Mouse (Mus musculus) fat pad, adult 2 months (tissue): ENCODE measurements around the gene Vezf1.
A peak's percentile ranks its signal among the peaks of the same experiment; 100 is the strongest.

Experiments
- DNase-seq: peaks from one replicate; pipeline ENCODE4 v3.0.0-alpha.2; 2011; ENCODE audit warnings: low read depth, low spot score; ENCODE audit errors: extremely low read depth

Gene Vezf1

DNA sequence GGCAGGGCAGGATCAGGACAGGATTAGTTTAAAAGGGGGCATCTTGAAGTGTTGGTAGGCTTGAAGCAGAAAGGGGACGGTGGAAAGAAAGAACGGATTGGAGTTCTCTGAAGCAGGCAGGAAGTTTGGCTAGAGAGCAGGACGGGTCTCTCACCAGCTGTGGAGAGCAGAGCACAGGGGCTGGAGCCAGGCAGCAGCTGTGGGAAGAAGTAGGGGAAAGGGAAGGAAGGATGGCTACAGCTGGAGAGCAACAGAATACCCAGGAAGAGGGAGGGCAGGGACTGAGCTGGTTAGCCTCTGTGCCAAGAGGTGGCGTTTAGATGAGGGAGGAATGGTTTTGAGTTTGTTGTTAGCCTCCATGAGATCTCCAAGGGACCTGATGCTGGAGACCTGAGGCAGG, 29.1 kb downstream of the Vezf1 start:
- DNase-seq = no peak

DNA sequence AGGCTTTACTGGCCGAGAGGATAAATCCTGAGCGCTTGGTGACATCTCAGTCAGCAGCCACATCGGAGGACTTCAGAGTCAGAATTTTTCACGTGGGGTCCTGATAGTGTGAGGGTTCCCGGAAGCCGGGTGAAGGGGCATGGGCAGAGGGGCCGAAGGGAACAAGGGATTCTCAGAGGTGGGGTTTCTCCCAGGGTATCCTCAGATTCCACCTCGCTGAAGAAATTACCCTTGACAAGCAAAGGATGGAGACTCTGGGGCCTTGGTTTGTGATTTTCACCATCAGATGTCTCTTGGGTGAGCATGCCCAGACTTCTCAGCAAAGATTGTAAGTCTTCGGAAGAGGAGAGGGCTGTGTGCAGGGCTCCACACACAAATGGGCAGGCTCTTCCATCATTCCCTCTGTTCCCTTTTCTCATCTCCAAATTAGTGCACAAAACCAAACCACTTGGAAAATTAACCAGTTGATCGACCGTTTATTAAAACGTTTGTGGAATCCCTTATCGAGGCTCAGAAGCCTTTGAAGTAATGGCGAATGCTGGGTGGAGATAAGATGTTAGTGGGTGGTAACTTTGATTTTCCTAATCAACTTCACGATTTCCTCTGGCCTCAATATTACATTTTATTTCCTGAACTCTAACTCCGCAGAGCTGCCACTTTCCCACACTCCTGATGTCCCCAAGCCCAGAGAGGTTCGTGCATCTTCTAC, 30.1 kb downstream of the Vezf1 start, which contains the start of gene Cuedc1:
TSS of gene Cuedc1 (plus strand) at position 38 of the 709 bp plus-strand sequence.
- no peak for DNase-seq

DNA sequence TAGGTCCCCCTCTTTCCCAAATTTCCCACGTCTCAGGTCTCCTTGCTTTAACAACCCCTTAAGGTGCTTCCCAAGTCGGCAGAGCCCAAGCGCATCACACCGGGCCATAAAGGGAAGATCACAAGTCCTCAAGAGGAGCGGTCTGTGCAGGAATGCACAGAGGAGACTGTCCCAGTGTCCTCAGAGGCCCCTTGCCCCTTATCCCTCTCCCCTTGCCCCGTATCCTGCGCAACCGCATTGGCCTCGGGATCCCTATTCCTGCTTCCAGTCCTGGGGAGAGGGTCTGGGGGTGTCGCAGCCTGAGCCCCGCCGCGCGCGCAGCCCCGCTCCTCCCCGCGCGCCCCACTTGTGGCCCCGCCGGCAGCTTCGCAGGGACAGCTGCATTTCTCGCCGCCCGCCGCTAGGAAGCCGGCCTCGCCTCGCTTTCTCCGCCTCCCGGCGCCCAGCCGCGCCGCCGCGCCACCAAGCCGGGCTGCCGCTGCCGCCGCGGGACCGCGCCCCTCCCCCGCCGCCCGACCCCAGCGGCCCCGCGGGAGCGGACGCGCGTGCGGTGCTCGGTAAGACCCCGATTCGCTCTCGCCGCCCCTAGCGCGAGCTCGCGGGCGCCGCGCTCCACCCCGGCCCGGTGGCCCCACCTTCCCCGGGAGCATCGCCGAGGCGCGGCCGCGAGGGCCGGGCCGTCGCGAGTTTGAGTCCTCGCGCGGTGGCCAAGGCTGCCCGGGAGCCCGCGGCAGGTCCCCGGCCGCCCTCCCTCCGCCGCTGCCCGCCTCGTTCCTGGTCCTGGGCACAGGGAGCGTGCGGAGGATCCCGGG, 30.9 kb downstream of the Vezf1 start:
- DNase-seq = no peak

DNA sequence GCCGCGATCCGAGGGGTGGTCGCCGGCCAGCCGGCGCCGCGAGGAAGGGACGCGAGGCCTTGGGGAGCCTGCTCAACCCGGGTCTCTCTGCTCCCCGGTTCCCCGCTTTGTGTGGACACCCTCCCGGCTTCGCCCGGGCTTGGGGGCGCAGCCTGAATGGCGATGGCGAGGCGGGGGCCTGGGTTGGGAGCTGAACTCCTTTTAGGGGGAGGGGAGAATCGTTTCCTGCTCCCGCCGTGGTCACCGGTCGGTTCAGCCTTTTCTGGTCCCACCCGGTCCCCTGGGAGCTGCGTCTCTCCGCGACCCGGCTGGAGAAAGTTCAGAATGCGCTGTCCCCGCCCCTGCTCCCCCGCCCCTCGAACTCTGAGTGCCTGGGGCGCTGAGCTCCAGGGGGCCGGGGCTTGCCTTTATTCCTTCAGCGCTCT, 31.5 kb downstream of the Vezf1 start:
- DNase-seq = no peak

DNA sequence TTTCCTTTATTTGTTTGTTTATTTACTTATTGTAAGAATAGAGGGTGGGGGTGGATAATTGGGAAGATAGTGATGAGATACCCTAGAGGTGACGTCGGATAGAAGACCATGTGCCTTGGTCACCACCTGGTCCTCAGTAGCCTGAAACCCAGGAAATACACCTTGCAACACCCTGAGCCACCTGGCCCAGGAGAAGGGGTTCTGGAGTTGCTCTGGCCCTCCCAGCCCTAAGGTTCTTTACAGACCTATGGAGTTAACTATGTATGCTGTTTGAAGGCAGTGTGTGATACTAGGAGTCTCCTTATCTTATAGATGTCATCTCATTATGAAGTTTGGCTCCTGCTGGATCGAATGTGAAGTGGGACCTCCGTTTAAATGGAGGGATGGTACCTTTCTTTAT, 32.1 kb downstream of the Vezf1 start:
- no peak for DNase-seq

DNA sequence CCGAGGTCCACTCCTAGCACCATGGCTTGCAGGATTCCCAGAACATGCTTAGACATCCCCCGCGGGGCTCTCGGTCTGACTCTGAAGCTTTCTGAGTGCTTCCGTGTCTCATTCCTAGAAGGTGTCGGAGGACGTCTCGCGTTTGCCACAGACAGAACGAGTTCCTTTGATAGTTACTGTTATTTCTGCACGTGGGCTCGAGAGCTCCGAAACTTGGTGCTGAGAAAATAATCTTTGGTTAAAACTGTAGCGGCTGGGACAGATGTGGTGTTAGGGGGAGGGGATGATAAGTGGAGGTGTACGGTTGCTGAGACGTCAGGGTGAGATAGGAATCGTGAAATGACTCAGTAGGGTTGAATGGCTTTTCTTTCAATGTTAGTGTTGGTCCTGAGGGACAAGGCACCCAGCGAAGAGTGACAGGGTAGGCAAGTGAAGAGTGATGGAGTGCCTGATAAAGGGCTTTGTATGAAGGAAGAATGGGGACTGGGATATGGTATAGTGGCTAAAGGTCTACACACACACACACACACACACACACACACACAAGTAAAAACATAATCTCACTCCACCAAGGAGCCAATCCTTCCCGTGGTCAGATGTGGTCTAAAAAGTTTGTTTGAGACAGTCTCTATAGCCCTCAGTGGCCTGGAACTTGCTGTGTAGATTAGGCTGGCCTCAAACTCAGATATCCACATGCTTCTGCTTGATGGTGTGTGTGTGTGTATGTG, 35.3 kb downstream of the Vezf1 start:
- DNase-seq = no peak

DNA sequence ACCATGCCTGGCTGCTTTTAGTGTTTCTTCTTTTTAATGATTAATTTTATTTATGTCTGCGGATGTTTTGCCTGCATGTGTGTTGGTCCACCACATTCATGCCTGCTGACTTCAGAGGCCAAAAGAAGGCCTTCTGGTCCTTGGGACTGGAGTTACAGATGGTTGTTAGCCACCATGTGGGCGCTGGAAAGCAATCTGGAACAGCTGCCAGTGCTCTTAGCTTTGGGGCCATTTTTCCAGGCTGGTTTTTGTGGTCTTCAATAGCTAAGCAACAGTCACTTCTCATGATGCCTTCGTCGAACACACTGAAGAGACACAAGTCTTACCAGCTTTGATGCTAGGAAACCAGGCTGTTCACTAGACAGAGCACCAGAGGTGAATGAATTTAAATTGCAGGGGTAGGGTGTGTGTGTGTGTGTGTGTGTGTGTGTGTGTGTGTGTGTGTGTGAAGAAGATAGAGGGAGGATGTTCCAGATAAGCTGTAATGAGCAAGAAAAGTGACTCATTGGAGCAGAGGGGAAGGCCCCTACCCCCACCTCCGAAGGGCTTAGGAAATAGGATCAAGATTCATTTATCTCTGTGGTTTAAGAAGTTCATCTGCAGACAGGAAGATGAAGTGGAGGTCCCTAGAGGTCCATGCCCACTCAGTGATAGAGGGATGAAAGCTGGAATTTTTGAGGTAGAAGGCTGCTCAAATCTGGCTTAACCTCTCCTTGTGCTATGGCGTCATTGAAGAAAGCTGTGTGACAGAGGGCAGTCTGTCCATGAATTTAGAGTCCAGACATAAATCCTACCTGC, 37.6 kb downstream of the Vezf1 start:
- no peak for DNase-seq

DNA sequence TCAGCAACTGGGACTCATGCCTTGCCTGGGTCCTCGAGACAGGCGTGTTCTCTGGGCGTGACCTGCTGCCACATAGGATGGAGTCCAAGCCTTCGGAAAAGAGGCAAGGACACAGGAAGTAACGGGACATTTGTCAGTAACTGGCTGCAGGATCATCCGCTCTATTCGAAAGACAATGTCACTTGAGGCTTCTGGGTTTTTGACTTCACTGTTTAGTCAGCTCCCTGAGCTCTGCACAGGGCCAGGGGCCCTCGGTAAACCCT, 38.1 kb downstream of the Vezf1 start:
- no peak for DNase-seq

DNA sequence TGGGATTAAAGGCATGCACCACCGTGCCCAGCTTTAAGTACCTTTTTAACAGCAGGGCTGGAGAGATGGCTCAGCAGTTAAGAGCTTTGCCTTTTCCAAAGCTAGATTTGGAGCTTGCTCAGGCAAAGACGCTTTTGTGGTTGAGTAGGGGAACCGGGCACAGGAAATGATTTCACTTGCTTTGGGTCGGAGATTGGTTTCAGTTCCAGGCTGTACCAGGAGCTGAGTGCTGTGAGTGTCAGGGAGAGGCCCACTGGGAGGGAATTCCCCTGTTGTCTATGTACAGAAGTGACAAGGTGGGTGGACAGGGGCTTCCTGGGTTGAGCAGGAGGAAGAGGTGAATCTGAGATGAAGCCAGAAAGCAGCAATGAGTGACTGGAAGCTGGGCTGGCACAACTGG, 39.3 kb downstream of the Vezf1 start:
- no peak for DNase-seq

DNA sequence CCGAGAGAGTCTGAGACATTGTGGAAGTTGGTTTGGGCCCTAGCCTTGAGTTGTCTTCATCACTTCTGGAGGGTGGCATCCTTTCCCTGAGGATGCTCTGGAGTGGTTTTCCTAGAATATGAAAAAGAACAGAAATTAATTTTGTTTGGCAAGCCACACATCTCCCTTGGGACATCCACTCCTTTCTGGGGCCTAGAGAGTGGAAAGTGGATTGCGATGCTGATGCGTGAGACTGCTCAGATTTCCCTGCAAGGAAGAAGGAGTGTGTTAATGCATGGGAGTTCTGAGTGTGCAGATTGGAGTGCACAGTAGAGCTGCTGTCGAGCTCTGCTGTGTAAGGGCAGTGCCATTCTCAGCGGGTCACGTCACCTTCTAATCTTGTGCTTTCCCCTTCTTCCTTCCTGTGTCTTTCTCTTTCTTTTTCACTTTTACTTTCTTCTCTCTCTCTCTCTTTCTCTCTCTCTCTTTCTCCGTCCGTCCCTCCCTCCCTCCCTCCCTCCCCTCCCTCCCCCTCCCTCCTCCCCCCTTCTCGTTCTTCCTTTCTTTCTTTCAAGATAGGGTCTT, 42.0 kb downstream of the Vezf1 start:
- no peak for DNase-seq

DNA sequence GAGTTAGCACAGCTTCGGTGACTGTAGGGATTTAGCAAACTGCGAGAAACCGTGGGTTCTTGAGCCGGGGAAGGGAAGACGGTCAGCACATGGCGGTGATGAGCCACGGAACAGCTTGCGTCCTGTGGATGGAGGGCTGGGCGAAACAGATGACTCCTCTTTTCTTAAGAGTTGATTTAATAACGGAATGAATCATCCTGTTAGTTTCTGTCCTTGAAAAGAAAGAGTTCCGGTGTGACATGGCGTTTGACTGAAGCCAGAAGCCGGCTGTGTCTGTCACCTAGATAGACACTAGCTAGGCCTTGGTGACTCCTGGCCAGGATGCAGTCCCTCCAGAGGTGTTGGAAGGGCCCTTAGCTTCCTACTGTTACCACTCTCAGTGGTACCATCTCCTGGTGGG, 44.0 kb downstream of the Vezf1 start:
- no peak for DNase-seq

DNA sequence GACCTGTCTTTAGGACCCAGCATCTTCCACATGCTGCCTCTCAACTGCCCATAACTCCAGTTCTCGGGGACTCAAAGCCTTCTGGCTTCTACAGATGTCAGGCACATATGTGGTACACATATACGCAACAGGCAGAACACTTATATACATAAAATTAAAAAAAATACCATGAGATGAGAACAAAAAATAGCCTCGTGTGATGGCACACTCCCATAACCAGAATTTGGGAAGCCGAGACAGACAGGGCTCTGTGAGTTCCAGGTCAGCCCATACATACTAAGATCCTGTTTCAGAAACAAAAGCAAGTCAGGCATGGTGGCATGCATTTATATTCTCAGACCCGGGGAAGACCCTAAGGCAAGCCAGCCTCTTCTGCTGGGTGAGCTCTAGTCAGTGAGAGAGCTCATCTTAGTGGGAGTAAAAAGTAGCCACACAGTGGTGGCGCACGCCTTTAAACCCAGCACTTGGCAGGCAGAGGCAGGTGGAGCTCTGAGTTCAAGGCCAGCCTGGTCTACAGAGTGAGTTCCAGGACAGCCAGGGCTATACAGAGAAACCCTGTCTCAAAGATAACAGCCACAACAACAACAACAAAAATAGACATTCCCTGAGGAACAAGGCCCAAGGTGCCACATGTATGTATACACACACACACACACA, 44.7 kb downstream of the Vezf1 start:
- no peak for DNase-seq

DNA sequence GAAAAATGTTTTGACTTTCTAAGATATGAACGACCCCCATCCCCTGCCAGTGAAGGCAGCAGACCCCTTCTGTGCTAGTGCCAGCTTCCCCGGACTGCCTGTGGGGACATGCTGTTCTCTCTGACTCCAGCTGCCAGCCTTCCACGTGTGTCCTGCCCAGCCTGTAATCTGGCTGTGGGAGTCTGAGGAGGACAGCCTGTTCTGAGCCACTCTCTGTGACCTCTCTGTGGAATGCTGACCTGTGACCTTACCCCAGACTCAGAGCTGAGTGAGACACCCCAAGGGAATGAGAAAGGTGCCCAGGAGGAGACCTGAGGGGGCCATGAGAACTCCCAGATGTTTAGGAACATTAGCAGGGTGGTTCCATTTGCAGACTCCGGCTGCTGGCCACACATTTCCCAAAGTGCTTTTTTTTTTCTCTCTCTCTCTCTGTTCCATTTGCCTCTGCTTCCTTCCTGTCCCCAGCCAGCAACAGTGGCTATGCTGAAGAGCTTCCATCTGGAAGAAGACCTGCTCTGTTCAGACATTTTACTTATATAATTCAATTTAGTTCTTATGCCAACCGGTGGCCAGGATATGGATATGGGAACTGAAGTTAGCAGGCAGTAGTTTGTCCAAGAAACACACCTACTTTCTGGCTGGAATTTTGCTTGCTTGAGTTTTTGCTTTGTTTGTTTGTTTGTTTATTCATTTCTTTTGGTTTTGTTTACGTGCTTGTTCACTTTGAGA, 45.6 kb downstream of the Vezf1 start:
- peak; percentile 40 for DNase-seq

DNA sequence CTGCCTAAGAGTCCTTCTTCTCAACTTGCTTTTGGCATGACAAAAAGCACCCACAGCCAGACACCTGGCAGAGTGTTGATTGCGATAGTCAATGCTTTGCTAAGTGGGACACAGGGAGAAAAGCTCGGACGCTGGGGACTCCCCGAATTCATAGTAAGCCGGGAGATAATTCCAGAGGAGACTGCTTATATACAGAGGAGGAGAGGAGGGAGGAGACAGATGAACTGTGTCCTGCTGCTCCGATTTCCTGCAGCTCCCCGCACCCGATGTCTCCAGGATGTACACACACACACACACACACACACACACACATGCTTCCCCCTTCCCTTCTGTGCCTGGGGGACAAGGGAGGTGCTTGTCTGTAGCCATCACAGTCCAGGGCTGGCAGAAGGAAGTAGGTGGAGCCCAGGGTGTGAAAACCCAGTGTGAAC, 46.8 kb downstream of the Vezf1 start:
- DNase-seq = no peak

DNA sequence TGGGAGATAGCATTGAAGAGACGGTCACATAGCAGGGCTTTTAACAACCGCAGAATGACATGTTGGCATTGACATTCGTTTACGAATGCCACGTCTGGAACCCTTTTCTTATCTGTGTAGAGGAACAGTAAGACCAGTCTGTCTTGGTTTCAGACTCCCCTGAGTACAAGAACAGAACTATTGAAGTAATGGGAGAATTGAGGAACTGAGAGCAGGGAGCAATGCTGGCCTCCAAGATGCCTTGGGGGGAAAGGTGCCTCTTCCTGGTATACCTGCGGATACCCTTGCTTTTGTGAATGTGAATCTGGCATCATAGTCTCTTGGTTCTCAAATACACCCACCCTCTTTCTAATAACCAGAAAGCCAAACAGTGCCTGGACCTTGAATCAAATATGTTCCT, 48.5 kb downstream of the Vezf1 start:
- no peak for DNase-seq

DNA sequence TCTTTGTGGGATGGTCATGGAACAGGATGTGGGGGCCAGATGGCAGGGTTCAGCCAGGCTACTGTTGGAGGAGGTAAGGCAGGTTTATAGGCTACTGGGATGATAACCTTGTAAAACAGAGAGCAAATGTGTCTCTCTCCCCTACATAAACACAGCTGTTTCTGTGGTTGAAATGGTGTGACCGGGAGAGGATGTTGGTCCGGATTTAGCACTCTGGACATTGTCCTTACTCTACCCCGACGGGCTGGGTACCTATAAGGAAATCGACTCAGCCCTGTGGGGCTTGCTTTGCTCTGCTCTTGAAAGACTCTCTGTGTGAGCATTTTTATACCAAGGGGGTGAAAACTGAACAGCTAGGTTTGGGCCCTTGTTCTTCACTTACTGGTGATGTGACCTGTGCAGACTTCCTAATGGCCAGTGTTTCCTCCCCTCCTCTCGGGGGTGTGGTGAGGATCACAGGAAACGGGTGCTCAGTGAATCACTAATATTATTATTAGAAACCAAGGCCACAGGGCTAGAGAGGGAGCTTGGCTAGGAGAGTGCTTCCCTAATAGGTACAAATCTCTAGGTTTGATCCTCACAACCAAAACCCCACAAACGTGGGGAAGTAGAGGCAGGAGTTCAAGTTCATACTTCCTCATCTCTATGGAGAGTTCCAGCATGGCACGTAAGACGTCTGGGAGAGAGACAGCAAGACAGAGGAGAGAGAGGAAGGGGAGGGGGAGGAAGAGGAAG, 49.4 kb downstream of the Vezf1 start:
- DNase-seq = no peak

DNA sequence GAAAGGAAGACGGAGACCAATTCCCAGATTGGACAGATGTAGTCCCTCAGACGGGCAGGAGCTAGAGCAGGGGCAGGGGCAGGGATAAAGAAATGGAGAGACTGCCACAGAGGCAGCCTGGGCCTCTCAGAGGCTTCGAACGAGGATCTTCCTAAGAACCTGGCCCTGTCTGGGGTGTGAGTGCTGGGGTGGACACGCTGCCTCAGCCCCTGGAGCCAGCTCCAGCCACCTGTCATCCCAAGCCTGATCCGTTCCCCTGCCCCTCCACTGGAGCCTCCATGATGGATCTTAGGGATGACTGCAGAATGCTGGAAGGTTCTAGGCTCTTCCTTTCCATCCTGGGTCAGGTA, 50.0 kb downstream of the Vezf1 start:
- DNase-seq = no peak

DNA sequence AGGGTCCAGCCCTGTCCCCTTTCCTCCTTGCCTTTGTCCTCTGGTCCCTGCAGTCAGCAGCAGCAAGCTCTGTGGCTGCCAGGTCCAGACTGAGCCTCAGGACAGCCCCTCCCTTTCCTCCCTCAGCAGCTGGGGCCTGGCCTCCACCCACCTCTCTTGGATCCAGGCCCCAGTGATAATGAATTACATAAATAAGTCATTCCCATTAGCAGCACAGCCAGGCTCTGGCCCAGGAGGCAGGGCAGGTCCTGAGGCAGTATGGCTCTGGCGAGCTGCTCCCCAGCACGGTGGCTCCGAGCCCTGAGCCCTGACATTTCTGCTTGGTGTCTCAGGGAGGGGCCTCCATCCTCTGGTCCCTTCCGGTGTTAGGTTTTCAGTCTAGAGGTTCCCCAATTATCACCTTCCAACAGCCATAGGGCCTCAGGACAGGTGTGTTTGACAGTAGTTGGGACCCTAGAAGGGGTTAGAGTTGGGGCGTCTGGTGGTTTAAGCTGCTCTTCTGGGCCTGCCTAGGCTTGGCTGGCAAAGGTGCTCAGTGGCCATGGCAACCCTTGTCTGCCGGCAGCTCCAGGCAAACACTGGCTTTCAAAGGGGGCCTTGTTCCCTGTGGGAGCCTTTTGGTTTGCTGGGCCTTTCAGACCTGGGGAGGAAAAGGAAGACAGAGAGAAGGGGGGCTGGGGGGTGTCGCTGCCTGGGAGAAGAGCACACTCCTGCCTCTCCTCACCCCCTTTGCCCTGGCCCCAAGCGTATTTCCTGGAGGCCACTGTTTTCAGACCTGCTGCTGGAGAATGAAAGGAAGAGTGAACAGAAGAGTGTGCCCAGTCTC, 51.0 kb downstream of the Vezf1 start:
- peak; percentile 39 for DNase-seq
